Mouse (Mus musculus): ENCODE measurements at regions not wholly inside any gene's neighbourhood (a gene's known extent, or its start where the extent isn't known, plus 50 kb on each side); places are given as distances from the start of the nearest gene placed in this dataset.
"Not testable (repeated sequence)": the region's sequence is repeated elsewhere in the genome, so short reads cannot be mapped to it uniquely, and the experiment has no call there.

DNA sequence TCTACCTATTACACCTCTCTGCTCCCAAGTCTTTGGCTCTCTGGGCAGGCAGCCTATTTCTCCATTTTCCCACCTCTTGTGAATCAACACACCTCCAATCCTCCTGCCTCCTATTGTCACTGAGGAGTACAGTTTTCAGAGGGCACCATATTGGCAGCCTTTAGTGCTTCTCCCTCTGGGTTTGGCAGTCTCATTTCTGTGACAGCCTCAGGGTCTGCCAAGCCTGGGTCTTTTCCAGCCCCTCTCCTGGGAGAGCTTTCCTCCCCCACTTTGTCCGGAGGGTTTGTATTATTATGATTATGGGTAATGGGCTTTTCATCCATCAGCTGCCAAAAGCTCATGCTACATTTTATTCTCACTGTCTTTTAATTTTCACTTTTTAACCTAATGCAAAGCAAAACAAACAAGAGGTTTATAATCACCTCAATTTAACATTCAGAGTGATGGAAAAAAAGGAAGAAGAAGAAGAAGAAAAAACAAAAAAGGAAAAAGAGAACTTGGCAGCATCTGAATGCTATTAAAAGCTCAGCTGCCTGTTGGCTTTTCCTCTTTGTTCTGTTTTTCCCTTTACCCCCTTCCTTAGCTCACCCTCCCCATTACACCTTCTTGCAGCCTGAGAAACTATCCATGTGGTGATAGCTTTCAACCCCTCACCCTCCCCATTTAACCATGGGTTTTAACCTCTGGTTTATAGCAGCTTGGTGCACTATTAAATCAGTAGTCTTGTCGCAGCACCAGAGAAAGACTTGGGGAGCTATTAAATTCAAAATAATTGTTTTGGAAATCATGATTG, 790.5 kb upstream of the Cdh8 start:
- peak; percentile 84 to 92 for DNase-seq

DNA sequence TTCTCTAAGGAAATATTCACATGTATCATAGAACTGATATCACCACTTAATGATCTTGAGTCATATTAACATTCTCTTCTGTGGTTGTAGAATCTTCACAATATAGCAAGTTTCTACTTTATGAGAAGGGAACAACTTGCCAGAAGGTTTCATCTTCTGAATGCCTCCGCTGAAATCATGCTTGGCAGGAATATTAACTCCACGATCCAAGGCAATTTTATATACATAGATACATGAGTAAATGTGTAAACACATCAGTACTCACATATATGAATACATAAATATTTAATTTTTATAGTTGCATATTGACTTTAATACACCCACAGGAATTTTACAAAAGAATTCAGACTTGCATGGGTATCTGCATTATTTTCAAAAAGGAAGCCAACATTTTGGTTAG, 777.0 kb upstream of the Cdh8 start:
- no peak for DNase-seq

- no peak for DNase-seq
These were observed 774.4 kb upstream of the Cdh8 start for GRCm38 (mm10) chr8:100190698-100191097.

DNA sequence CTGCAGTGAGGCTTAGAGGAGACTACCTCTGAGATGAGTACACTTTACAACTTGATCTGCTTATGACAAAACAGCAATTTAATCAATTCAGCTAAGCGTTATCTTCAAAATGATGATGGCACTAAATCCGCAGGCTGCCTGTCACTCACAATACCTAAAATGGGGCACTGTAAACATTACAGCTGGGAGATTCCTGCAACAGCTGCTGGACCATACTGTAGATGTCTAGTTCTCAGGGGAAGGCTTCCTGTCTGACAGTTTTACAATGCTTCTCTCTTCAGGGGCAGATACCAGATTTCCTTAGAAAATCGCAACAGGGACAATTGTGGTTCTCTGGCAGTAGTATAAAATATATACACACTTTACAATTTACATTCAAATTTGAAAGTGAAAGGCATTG, 771.7 kb upstream of the Cdh8 start:
- DNase-seq = no peak

DNA sequence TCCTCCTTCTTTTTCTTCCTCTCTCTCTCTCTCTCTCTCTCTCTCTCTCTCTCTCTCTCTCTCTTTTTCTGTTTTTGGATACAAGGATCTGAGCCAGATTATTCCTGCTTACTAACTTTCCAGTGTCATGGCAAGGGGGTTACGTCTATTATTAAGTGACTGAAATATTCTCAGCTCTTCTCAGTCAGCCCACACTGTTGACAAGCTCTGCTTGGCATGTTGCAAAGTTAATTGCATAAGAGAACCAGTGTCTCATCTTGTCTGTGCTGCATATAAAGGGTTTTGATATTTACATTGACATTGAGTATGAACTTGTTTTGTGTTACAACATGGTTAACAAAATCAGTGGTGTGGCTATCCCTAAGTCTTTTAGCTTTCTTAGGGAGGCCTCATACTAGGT, 760.2 kb upstream of the Cdh8 start:
- DNase-seq = no peak

DNA sequence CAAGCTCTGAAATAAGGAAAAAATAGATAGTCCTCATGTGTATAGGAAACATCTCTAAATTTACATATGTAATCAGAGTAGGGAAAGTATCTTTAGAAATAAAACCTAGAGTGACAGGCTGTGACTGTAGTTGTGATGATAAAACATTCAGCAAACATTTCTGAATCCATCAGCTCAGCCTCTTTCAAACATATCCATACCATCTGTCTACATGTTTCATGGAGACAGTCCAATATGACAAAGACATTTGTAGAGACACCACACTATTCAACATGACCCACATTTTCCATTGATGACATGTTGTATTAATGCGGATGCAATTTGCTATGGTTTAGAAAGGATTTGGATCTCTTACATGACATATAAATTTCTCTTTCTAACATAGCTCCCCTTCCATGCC, 729.1 kb upstream of the Cdh8 start:
- DNase-seq = no peak

GRCm38 (mm10) chr8:100144124-100144680, 727.9 kb upstream of the Cdh8 start:
- DNase-seq = no peak

DNA sequence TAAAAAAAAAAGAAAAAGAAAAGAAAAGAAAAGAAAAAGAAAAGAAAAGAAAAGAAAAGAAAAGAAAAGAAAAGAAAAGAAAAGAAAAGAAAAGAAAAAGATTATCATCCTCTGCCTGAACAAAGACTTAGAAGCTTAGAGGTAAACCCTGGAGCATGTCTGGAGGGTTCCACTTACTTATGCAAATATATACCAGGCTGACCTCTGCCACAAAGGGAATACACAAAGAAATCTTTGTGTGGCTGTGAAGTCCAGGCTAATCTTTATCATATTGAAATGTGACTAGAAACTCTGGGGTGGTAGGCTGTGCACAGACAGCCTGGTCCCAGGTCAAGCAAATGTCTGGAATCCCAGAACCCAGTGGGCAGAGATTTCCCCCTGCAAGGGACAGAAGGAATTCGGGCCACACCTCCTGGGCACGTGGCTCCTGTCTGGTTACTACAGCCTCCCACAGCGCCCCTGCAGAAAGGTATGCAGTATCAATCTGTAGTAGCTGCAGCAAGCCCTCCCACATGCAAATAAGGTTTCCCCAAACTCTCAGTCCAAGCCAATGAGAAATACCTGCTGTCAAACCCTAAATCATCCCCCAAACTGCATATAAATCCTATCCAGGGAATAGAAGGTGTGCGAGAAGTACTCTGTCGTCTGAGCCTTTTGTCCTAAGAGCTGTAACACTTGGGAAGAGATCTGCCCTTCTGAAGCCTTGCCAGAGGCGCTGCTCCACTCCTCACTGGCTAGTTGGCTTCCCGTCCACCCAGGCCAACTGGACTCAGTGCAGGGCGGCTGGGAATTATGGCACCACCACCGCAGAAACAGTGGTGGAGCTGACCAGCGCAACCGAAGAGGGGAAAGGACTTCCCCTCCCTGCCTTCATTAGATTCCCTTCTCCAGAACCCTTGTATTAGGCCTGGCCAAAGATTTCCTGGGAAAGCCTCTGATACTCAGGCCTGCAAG, 688.4 kb upstream of the Cdh8 start:
- peak; percentile 6 to 9 for DNase-seq

- DNase-seq = no peak
These were observed 685.7 kb upstream of the Cdh8 start for GRCm38 (mm10) chr8:100101957-100102356.

DNA sequence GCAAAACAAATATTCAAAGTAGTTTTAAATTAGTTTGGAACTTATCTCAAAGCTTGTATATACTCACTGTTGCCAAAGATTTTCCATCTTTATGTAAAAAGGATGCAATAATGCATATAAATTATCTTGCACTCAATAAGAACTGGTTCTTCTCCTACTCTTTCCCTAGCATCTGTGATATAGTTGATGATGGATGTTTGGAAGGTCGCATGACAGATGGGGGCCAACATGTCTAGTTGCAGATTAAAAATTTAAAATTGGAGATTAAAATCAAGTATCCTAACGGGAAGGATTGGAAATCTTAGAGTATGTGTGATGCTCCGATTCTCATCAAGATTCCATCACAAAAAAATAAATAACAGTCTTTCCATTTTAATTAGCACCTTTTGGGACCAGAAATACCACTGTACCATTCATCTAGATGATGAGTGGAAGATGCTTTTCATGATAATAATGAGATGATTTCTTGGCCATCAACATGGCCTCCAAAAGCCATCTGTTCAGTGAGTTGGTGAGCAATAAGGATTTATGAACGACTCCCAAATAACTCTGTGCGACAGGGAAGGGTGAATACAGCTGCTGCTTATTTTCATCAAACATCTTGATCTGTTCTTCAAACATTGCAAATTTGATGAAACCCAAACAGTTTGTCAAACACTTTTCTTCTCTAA, 655.9 kb upstream of the Cdh8 start:
- peak in 1 of 2 experiments; percentile 0 for DNase-seq

DNA sequence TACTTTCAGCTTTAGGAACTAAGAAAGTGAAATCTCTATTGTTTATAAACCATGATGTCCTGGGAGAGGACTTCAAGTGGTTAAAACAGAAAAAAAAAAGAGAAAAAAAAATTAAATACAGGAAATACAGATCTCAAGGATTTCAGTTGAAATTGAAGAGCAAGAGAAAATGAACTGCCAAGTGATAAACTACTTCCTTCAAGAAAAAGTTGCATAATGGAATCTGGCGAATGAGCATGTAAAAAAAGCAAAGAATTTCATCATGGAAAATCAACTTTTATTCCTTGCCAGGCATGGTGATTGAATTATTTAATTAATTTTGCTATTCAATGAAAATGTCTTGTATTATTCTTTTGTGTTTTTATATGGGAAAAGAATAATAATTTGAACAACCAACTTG, 653.5 kb upstream of the Cdh8 start:
- DNase-seq = no peak

DNA sequence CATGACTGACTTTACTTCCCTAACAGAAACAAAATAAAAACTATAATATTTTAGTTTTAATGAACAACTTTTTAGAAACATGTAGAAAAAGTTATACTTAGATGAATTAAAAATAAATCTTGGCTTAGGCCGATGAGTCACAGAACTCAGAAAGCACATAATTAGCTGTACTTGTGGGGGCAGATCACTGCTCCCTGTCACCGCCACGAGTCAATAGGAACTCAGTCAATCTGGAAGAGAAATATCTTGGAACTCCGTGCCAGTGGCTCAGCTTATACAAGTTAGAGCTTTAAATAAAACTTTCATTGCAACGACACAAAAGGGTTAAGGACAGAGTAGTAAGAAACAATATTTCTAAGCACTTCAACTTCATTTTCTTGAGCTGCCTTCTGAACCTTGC, 622.7 kb upstream of the Cdh8 start:
- DNase-seq = no peak

DNA sequence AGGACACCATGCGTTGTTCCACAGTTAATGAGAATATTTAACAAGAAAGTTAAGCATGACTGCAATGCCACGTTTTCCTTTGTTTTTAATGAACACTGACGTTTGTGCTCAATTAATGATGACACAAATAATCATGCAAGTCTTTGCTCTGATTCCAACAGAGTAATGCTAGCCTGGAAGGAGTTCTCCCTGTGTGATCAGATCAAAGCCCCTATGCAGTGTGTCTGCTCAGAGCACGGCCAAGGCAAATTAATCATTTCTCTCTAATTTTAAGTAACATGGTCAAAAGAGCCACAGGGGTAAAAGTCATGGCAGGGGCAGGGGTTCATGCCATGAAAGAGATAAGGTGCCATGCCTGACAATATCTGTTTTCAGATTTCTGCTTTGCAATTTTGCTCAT, 618.2 kb upstream of the Cdh8 start:
- peak; percentile 4 to 6 for DNase-seq

DNA sequence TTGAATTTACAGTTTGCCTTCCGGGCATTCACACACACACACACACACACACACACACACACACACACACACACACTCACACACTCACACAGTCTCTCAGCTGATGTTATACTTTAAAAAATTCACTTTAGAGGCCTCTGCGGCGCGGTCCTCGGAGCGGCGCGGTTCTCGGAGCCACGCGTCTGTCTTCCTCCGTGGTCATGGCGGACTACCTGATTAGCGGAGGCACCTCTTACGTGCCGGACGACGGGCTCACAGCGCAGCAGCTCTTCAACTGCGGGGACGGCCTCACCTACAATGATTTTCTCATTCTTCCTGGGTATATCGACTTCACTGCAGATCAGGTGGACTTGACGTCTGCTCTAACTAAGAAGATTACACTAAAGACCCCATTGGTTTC, 614.1 kb upstream of the Cdh8 start:
- not testable (repeated sequence) for DNase-seq

GRCm38 (mm10) chr8:100015638-100016037, 599.4 kb upstream of the Cdh8 start:
- DNase-seq = no peak

- no peak for DNase-seq
These were observed 583.3 kb upstream of the Cdh8 start for GRCm38 (mm10) chr8:99999554-99999953.

DNA sequence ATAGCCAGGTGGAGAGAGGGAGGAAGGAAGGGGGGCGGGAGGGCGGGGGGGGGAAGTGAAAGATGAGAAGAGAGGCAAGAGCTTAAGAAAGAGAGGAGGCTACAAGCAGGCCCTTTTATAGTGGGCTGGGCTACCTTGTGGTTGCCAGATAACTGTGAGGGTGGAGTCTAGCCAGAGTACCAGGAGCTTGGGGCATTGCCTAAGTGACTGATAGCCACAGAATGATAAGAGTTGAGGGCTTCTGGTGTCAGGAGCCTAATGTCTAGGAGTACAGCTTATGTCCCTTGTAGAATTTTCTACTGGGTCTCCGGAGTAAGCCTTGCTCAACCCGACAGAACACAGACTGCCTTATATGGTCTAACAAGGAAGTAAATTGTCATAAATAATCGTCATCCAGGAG, 567.4 kb upstream of the Cdh8 start:
- DNase-seq = no peak

DNA sequence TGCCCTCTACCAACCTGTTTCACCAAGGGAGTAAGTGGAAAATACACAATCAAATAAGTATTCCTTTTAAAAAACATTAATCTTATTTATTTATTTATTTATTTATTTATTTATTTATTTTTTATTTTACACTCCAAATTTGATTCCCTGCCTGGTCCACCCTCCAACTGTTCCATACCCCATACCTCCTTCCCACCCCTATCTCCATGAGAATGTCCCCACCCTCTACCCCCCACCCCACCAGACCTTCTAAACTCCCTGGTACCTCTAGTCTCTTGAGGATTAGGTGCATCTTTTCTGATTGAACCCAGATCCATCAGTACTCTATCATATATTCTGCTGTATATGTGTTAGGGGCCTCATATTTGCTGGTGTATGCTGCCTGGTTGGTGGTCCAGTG, 538.4 kb upstream of the Cdh8 start:
- DNase-seq = no peak

- DNase-seq = no peak
These were observed 537.6 kb upstream of the Cdh8 start for GRCm38 (mm10) chr8:99953876-99954275.

DNA sequence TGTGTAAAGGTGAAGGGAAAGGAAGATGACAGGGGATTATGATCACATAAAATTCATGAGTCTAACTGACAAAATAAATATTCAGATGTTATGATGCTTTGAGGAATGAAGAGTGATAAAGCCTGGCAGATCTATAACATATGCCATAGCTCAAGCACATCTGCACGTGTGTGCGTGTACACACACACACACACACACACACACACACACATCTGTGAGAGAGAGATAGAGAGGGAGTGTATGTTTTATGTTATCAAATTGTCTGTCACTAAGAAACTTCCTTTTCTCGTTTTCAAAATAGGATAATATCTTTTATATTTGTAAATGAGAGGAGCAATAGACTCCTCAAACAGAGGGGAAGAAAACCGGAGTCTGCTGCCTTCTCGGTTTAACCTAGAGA, 516.9 kb upstream of the Cdh8 start:
- DNase-seq = no peak

Data from cerebellum, postnatal 10 days (tissue).